Mouse (Mus musculus) heart, adult 10 weeks (tissue): ENCODE results near the gene Vdac1. TPM values are rescaled to one million over a fixed set of nuclear protein-coding genes. Genes with fewer than 3 reads are reported as not detected.

ENCODE experiments used
- polyA plus RNA-seq: library from polyadenylated mRNA; stranded (reverse); fragments of 350-450 nt; fragmentation: Illumina TruSeq; extraction: RNeasy Lipid Tissue Mini Kit (QIAGEN cat#74804); gene quantifications from one replicate; pipeline ENCODE4 v1.2.3, GENCODE M21; 2014; ENCODE audit warnings: low read depth, low replicate concordance

Gene Vdac1
- polyA plus RNA-seq = 958 TPM

GRCm38 (mm10) chr11:52360471-52361277 lies at the start of gene Vdac1:
TSS of gene Vdac1 (plus strand) at chr11:52360860.

GRCm38 (mm10) chr11:52395940-52396596 lies 35.4 kb downstream of the Vdac1 start, which contains the start of gene 9530068E07Rik:
TSS of gene 9530068E07Rik (plus strand) at chr11:52396428.

Other genes starting within 250 kb of the Vdac1 start
- gene Olfr1373, start 215.3 kb upstream of the Vdac1 start, polyA plus RNA-seq = not detected
- not detected for gene Olfr1371, start 146.9 kb upstream of the Vdac1 start, polyA plus RNA-seq
- gene Skp1a, start 128.9 kb upstream of the Vdac1 start, polyA plus RNA-seq = 269 TPM
- gene Tcf7, start 77.8 kb upstream of the Vdac1 start, polyA plus RNA-seq = 0.79 TPM
- 107 TPM for gene 9530068E07Rik, start 35.6 kb downstream of the Vdac1 start, polyA plus RNA-seq